Mouse (Mus musculus) lung, adult 2 months (tissue): ENCODE results near the gene Usp50.

Experiments used
- CTCF ChIP-seq: fragments of 200-500 bp; IDR thresholded peaks from 2 replicates; pipeline ENCODE4 v1.5.1; 2011; ENCODE audit warnings: mild to moderate bottlenecking, low read length, control low read depth; ENCODE audit not compliant: insufficient read depth
- POLR2A ChIP-seq: fragments of 200-500 bp; IDR thresholded peaks from 2 replicates; pipeline ENCODE4 v1.6.1; 2011; ENCODE audit warnings: low read depth, mild to moderate bottlenecking, control low read depth, low read length, borderline replicate concordance; ENCODE audit errors: extremely low read depth

- TF ChIP-seq CTCF = no peak
- peak; percentile 97 for TF ChIP-seq POLR2A
Observed at GRCm38 (mm10) chr2:126706759-126707437, 76.4 kb downstream of the Usp50 start, which contains the start of gene Usp8.
